In genomic region chr14:62541751-62542150, GRCm38 (mm10) we compare ENCODE assay signal across 23 mouse cellular contexts. TPM values are rescaled to one million over a fixed set of nuclear protein-coding genes. Genes with fewer than 3 reads are reported as not detected.
DNase-seq lines count a peak whose midpoint lies in the region; ATAC-seq and TF ChIP-seq lines count a peak whose summit lies in the region.
"Had no signal": no experiment of that assay in that cellular context is flagged by ENCODE, and none has a peak within 500 bp of the region (broad histone marks: within the 10 kb centered on the region; RNA-seq: fewer than 3 reads in every experiment).

No protein-coding gene starts in this region.

- ATAC-seq in heart, embryonic 11.5 days (replicated peaks; ENCODE audit: insufficient number of reproducible peaks, low FRiP score, low TSS enrichment) = no peak
- ATAC-seq in midbrain, embryonic 11.5 days (ENCODE audit: low FRiP score) = no peak
- no peak for ATAC-seq in midbrain, embryonic 15.5 days (replicated peaks)
- ATAC-seq in intestine, embryonic 16.5 days = no peak
- ATAC-seq: forebrain, embryonic 13.5 days; forebrain, postnatal 0 days; hindbrain, postnatal 0 days had no signal

- no peak overlapping the region for H3K4me3 ChIP-seq in gastrocnemius, adult 2 months
- H3K4me3 ChIP-seq in heart, embryonic 11.5 days (ENCODE audit: low read depth, low read length) = no peak overlapping the region
- no peak overlapping the region for H3K4me3 ChIP-seq in midbrain, embryonic 11.5 days (ENCODE audit: low read depth, low read length)
- no peak overlapping the region for H3K4me3 ChIP-seq in midbrain, embryonic 15.5 days
- no peak overlapping the region for H3K4me3 ChIP-seq in intestine, embryonic 16.5 days (ENCODE audit: low read length)
- H3K4me3 ChIP-seq: embryonic facial prominence, embryonic 10.5 days; forebrain, embryonic 13.5 days; heart, embryonic 13.5 days; hindbrain, embryonic 13.5 days had no signal

- no peaks in the 10 kb centered on the region for H3K9me3 ChIP-seq in heart, embryonic 11.5 days (replicated peaks; ENCODE audit: control insufficient read depth, low read length)
- no peaks in the 10 kb centered on the region for H3K9me3 ChIP-seq in midbrain, embryonic 11.5 days (ENCODE audit: control insufficient read depth, low read length)
- no peaks in the 10 kb centered on the region for H3K9me3 ChIP-seq in midbrain, embryonic 15.5 days
- H3K9me3 ChIP-seq in intestine, embryonic 16.5 days (ENCODE audit: control insufficient read depth, low read length) = no peaks in the 10 kb centered on the region
- H3K9me3 ChIP-seq: embryonic facial prominence, embryonic 10.5 days; forebrain, embryonic 13.5 days; heart, embryonic 13.5 days; hindbrain, embryonic 13.5 days had no signal

- 96% methylated on average over 1 of the region's 1 CpGs for WGBS in heart, embryonic 11.5 days (ENCODE audit: insufficient replicate concordance)
- WGBS in midbrain, embryonic 11.5 days = 79% methylated on average over 1 of the region's 1 CpGs
- 74% methylated on average over 1 of the region's 1 CpGs for WGBS in midbrain, embryonic 15.5 days
- 78% methylated on average over 1 of the region's 1 CpGs for WGBS in intestine, embryonic 16.5 days

- H3K9ac ChIP-seq in heart, embryonic 11.5 days (ENCODE audit: low read depth, low read length) = no peak overlapping the region
- no peak overlapping the region for H3K9ac ChIP-seq in midbrain, embryonic 11.5 days (ENCODE audit: low read length)
- H3K9ac ChIP-seq in midbrain, embryonic 15.5 days = no peak overlapping the region
- no peak overlapping the region for H3K9ac ChIP-seq in intestine, embryonic 16.5 days (ENCODE audit: low read depth, low read length)
- H3K9ac ChIP-seq: forebrain, embryonic 13.5 days; forebrain, postnatal 0 days; heart, embryonic 13.5 days; hindbrain, embryonic 13.5 days had no signal

- no peak for TF ChIP-seq CTCF in gastrocnemius, adult 2 months (IDR thresholded peaks at IDR 0.05)

- no peak for DNase-seq in gastrocnemius, adult 2 months
- no peak for DNase-seq in gastrocnemius, postnatal 25 days
- DNase-seq in heart, adult 9 months (ENCODE audit: low spot score in 2 of 2) = peak; percentile 17 to 22
- peak; percentile 67 for DNase-seq in midbrain, embryonic 11.5 days (ENCODE audit: low spot score, missing footprints)
- DNase-seq: adrenal gland, adult 8-10 months; cerebellum, adult 2 months; cerebellum, postnatal 10 days; forebrain, postnatal 0 days had no signal

- H3K4me2 ChIP-seq in heart, embryonic 11.5 days = no peak overlapping the region
- H3K4me2 ChIP-seq in midbrain, embryonic 11.5 days = no peak overlapping the region
- H3K4me2 ChIP-seq in midbrain, embryonic 15.5 days = no peak overlapping the region
- H3K4me2 ChIP-seq in intestine, embryonic 16.5 days (ENCODE audit: low read depth, low read length) = no peak overlapping the region
- H3K4me2 ChIP-seq: forebrain, embryonic 13.5 days; heart, embryonic 13.5 days; hindbrain, embryonic 13.5 days had no signal

- H3K27ac ChIP-seq in gastrocnemius, adult 2 months = peak overlapping the region; percentile 59
- H3K27ac ChIP-seq in heart, embryonic 11.5 days (ENCODE audit: low read depth, low read length) = no peak overlapping the region
- no peak overlapping the region for H3K27ac ChIP-seq in midbrain, embryonic 11.5 days (ENCODE audit: low read depth, low read length)
- H3K27ac ChIP-seq in midbrain, embryonic 15.5 days = no peak overlapping the region
- no peak overlapping the region for H3K27ac ChIP-seq in intestine, embryonic 16.5 days (ENCODE audit: low read length)
- H3K27ac ChIP-seq: embryonic facial prominence, embryonic 10.5 days; forebrain, embryonic 13.5 days; heart, embryonic 13.5 days; hindbrain, embryonic 13.5 days; hindbrain, postnatal 0 days had no signal

- no peaks in the 10 kb centered on the region for H3K36me3 ChIP-seq in heart, embryonic 11.5 days (ENCODE audit: control insufficient read depth, insufficient read depth, low read length)
- H3K36me3 ChIP-seq in midbrain, embryonic 11.5 days (ENCODE audit: control insufficient read depth, insufficient read depth, low read length) = no peaks in the 10 kb centered on the region
- no peaks in the 10 kb centered on the region for H3K36me3 ChIP-seq in midbrain, embryonic 15.5 days (replicated peaks)
- H3K36me3 ChIP-seq in intestine, embryonic 16.5 days (ENCODE audit: control insufficient read depth, insufficient read depth, low read length) = no peaks in the 10 kb centered on the region
- H3K36me3 ChIP-seq: embryonic facial prominence, embryonic 10.5 days; heart, embryonic 13.5 days; hindbrain, embryonic 13.5 days had no signal

- H3K4me1 ChIP-seq in heart, embryonic 11.5 days (ENCODE audit: control insufficient read depth, insufficient read depth, low read length) = no peaks in the 10 kb centered on the region
- H3K4me1 ChIP-seq in midbrain, embryonic 11.5 days (ENCODE audit: control insufficient read depth, insufficient read depth, low read length) = no peaks in the 10 kb centered on the region
- no peaks in the 10 kb centered on the region for H3K4me1 ChIP-seq in midbrain, embryonic 15.5 days
- H3K4me1 ChIP-seq in intestine, embryonic 16.5 days (ENCODE audit: control insufficient read depth, insufficient read depth, low read length) = no peaks in the 10 kb centered on the region
- H3K4me1 ChIP-seq: embryonic facial prominence, embryonic 10.5 days; forebrain, embryonic 13.5 days; heart, embryonic 13.5 days; hindbrain, embryonic 13.5 days had no signal

- H3K27me3 ChIP-seq in heart, embryonic 11.5 days (ENCODE audit: control insufficient read depth, insufficient read depth, low read length) = no peaks in the 10 kb centered on the region
- no peaks in the 10 kb centered on the region for H3K27me3 ChIP-seq in midbrain, embryonic 11.5 days (ENCODE audit: control insufficient read depth, insufficient read depth, low read length)
- no peaks in the 10 kb centered on the region for H3K27me3 ChIP-seq in midbrain, embryonic 15.5 days (replicated peaks)
- no peaks in the 10 kb centered on the region for H3K27me3 ChIP-seq in intestine, embryonic 16.5 days (replicated peaks; ENCODE audit: control insufficient read depth, insufficient read depth, low read length)
- H3K27me3 ChIP-seq: CH12.LX; forebrain, embryonic 13.5 days; heart, embryonic 13.5 days; hindbrain, embryonic 13.5 days had no signal

- intact Hi-C loops in gastrocnemius, adult 2 months (cut with DNase I) = no loop called here

RNA-seq across cellular contexts. Expression of gene Fam124a, which starts 13.8 kb away (rescaled TPM):
- total RNA-seq in gastrocnemius, adult 2 months (2021) = 1 to 10 TPM; 2.9 to 3.9 TPM
- 1 to 10 TPM; 2.0 to 3.6 TPM for total RNA-seq in gastrocnemius, postnatal 25 days (2021)
- polyA plus RNA-seq in heart, embryonic 11.5 days (2014; fragmentation: Nextera tagmentation; extraction: Ambion mirVana) = 1.1 and 1.3 TPM in 2 replicates
- polyA plus RNA-seq in midbrain, embryonic 11.5 days (2014; fragmentation: Nextera tagmentation; extraction: Ambion mirVana) = 2.6 and 3.4 TPM in 2 replicates
- 49.0 and 50.7 TPM in 2 replicates for polyA plus RNA-seq in midbrain, embryonic 15.5 days (2015; fragmentation: Nextera tagmentation; extraction: Ambion mirVana)
- polyA plus RNA-seq in intestine, embryonic 16.5 days (2015; fragmentation: Nextera tagmentation; extraction: Ambion mirVana) = 4.5 and 5.0 TPM in 2 replicates
- total RNA-seq: CH12.LX; hematopoietic stem cell, adult 5-6 weeks had no signal

RNA-seq across cellular contexts. Expression of gene Gm4131, which starts 25.0 kb away (rescaled TPM):
- not detected for total RNA-seq in gastrocnemius, adult 2 months (2021)
- total RNA-seq in gastrocnemius, postnatal 25 days (2021) = not detected
- polyA plus RNA-seq in heart, embryonic 11.5 days (2014; fragmentation: Nextera tagmentation; extraction: Ambion mirVana) = not detected in 2 replicates
- polyA plus RNA-seq in midbrain, embryonic 11.5 days (2014; fragmentation: Nextera tagmentation; extraction: Ambion mirVana) = not detected in 2 replicates
- polyA plus RNA-seq in midbrain, embryonic 15.5 days (2015; fragmentation: Nextera tagmentation; extraction: Ambion mirVana) = 0.30 TPM in 1 of 2 replicates, not detected in the other
- polyA plus RNA-seq in intestine, embryonic 16.5 days (2015; fragmentation: Nextera tagmentation; extraction: Ambion mirVana) = 0.18 TPM in 1 of 2 replicates, not detected in the other
- total RNA-seq: adrenal gland, adult 8-10 months; adrenal gland, postnatal 36 days; CH12.LX; forebrain, postnatal 0 days; gastrocnemius, adult 8-10 months; hematopoietic stem cell, adult 5-6 weeks; hindbrain, postnatal 0 days had no signal
- polyA plus RNA-seq: cerebellum, adult 2 months; embryonic facial prominence, embryonic 10.5 days; gonadal fat pad, adult 2 months; heart, embryonic 13.5 days; heart, postnatal 0 days; intestine, embryonic 14.5 days had no signal

Comparison
In these comparisons a context has a peak if more than half of its experiments do, and no peak if none do; other contexts are left out.
1. DNase-seq: peak in heart, adult 9 months (2 of 2) and midbrain, embryonic 11.5 days (single experiment); none in gastrocnemius, adult 2 months (single experiment) and gastrocnemius, postnatal 25 days (single experiment).